Mouse (Mus musculus): ENCODE results near the gene Mlh1.

Gene Mlh1

DNA sequence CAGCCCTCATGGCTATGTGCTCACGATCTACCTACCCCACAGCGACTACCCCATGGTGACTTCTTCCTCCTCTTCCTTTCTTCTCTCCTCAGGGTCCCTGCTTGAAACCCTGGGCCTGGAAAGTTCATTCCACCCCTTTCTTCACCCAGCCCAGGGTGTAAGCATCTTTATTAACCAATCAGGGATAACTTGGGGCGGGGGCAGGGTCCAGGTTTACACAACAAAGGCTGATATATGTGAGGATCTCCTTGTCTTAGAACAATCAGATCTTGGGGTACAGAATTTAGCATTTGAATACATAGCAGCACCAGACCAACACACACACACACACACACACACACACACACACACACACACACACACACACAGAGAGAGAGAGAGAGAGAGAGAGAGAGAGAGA, 13.5 kb upstream of the Mlh1 start:
- no peak for DNase-seq

DNA sequence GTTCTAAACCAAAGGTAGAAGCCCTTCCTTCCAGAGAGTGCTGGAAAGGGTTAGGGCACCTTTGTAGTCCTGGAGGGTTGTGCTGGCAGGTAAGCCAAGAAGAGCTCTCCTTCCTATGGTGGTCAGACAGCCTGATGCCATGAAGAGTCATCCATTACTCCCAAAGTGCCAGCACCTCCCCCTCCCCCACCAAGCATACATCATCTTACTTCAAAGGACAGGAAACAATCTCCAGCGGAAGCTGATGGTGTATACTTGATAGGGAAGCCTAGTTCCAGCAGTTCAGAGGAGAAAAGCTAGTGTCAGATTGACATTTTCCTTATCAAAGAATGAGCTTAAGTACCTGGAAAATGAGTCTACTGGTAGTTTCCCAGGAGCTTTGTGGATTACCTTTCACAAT, 3.6 kb upstream of the Mlh1 start:
- DNase-seq: peak; percentile 13 to 17

GRCm38 (mm10) chr9:111273958-111274357, 2.4 kb upstream of the Mlh1 start:
- DNase-seq: no peak

GRCm38 (mm10) chr9:111272996-111273785, 1.6 kb upstream of the Mlh1 start:
- DNase-seq: no peak

- no peak for DNase-seq
Measured at GRCm38 (mm10) chr9:111272356-111272755, 765 bp upstream of the Mlh1 start.

GRCm38 (mm10) chr9:111271056-111271433, 546 bp downstream of the Mlh1 start:
- DNase-seq: peak in 1 of 2 experiments; percentile 86

DNA sequence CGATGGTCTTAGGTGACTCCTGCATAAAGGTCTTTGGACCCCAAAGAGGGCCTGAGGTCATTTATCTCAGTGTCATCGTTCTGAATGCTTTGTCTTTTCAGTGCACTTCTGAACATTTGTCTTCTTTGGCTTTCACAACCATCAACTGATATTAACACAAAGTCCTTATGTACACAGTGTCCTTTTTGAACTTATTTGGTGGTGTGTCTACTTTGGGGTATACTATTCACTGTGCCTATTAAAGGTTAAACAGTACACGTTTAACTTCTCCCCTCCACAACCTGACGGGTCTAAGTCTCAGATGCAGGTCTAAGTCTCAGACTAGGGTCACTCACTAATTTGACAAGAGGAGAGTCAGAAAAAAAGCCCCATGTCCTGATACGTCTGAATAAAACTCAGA, 985 bp downstream of the Mlh1 start:
- peak in 1 of 2 experiments; percentile 8 for DNase-seq

- no peak for DNase-seq
Measured at GRCm38 (mm10) chr9:111267998-111268397, 3.6 kb downstream of the Mlh1 start.

DNA sequence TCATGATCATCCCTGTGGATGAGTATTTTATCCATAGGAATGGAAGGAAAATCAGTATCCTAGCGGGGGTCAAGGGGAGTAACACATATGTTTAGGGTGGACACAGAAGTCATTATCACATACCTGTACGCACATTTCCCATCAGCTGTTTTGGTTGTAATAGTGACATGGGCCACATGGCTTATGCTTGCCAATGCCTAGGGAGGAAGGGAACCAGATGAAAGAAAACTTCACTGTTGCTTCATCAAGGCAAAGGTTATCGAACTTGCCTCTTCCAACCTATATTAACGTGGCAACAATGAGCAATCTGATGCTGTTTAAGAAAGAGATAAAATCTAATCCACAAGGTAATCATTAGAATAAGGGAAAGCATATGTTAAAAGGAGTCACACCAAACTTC, 10.2 kb downstream of the Mlh1 start:
- DNase-seq: no peak

DNA sequence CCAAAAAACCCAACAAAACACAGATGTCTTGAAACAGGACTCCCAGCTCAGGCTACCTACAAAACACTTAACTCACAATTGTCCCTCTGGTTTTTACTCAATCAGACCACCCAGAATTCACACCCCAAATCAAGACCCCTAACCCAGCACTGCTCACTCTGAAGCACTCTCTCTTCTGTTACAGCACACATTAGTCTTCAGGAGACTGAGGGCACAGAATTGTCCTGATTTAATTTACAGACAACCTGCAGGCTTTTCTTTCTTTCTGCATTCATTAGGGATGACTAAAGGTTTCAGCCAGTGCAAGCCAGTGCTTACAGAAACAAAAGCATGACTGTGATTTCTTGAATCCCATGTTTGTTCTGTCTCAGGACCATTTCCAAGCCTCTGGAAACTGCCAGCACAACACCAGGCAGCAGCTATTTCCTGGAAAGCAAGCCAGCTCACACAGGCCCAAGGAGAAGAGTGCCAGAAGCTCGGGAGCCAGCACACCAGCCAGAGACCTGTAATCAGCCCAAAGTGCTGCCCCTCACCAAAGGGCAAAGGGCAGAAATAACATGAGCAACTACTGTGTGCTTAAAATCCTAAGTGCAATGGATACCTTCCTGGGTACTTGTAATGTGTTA, 11.1 kb downstream of the Mlh1 start:
- DNase-seq: peak; percentile 24 to 53

- no peak for DNase-seq
Measured at GRCm38 (mm10) chr9:111252161-111252869, 19.3 kb downstream of the Mlh1 start.

- peak; percentile 40 to 48 for DNase-seq
Measured at GRCm38 (mm10) chr9:111247682-111248246, 23.8 kb downstream of the Mlh1 start.

DNA sequence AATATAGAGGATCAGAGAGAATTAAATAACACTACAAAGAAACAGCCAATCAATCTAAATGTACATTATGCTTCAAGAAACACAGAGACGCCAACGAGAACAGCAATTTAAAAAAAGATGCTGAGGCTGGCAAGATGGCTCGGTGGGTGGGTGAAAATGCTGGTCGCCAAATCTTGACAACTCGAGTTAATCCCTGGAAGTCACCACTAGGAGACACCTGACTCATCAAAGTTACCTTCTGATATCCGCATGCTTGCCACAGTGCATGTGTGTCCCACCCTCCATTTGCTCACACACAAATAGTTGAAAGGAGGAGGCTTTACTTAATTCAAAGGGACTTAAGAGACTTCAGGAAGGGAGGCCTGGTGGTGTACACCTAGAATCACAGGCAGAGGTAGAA, 26.0 kb downstream of the Mlh1 start:
- no peak for DNase-seq

DNA sequence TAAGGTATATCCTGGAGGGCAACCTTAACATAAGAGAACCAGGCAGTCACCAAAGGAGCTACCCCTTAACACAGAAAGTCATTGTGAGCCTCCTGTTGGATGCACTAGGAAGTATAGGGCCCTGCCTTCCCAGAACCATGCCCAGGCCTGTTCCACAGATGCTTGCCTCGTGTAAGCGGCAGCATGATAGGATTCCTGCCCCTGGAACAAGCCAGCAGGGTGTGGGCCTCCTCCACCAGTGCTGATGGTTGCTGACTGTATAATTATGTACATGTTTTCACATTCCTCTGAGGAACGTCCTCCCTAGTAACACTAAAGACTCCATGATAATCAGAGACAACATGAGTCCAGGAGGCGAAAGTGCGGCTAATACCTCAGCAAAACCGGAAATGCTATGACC, 28.2 kb downstream of the Mlh1 start:
- no peak for DNase-seq

DNA sequence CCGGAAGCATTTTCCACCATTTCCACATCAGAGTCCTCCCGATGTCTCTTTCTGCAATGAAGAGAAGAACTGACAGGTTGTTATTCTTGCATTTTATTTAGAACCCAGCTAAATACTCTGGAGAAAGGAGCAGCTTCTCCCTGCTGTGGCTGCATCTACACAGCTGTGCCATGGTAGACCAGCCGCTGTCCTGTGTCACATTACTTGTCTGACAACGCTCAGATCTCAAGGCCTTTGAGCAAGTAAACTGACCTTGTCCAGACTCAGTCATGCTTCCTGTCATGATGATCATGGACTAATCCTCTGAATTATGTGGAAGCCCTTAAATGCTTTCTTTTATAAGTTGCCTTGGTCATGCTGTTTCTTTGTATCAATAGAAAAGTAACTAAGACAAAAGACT, 31.8 kb downstream of the Mlh1 start:
- no peak for DNase-seq

- DNase-seq: peak; percentile 50 to 70
Measured at GRCm38 (mm10) chr9:111237726-111238125, 33.9 kb downstream of the Mlh1 start.

DNA sequence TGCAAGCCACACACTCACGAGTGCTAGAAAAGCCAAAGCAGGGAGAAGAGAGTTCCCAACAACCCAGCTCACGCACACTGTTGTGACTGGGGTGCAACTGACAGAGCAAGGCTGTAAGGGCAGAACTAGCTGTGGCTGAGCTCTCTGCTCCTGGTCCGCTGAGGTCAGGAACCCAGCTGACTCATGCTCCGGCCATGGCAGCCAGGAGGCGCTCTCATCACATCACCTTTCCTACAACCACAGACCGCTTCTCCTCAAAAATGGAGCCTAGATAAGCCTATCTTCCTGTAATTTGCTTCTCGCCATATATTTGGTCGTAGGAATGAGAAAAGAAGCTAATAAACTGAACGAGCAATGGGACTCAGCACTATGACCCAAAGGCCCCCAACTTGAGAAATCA, 36.9 kb downstream of the Mlh1 start:
- no peak for DNase-seq

- no peak for DNase-seq
Measured at GRCm38 (mm10) chr9:111228446-111228845, 43.1 kb downstream of the Mlh1 start.

DNA sequence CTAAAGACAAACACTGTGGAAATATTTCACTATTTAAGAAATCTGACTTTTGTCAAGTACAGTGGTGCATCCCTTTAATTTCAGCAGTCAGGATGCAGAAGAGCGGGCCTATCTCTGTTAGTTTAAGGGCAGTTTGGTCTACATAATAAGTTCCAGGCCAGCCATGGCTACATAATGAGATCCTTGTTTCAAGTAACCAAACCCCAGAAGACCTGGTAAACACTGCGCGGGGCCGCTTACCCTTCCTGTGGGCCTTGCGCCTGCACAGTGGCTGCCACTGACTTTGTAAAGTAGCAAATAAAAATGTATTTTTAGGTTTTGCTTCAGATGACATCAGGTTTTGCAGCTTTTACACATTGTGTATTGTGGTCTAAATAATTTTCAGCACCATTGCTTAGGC, 48.2 kb downstream of the Mlh1 start:
- no peak for DNase-seq

- no peak for DNase-seq
Measured at GRCm38 (mm10) chr9:111221580-111221979, 50.0 kb downstream of the Mlh1 start.

DNA sequence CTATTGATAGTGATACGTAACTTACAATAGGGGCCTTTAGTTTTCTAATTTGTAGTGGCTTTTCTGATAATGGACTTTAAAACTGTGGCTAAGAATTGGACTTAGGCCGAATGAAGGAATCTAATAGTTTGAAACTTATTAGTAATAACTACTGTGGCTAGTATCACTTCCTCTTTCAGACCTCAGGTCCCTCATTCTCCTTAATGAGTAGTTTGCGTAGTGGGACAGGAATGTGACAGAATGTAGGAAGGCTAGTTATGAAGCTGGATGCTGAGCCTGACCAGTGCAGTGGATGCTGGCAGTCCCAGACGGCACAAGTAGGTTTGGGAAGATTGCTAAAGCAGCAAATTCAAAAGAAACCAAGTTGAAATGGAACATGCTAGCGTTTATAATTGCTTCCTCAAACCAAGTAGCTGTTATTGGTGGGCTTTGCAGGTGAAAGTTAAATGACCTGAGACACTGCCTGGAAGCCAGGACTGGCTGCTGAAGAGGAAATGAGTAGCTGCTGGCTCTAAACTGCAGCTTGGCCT, 51.0 kb downstream of the Mlh1 start:
- no peak for DNase-seq

GRCm38 (mm10) chr9:111216424-111216823, 55.2 kb downstream of the Mlh1 start:
- no peak for DNase-seq

- DNase-seq: no peak
Measured at GRCm38 (mm10) chr9:111213501-111213900, 58.1 kb downstream of the Mlh1 start.
